Mouse (Mus musculus): ENCODE data around the gene Rbm15. TPM values are rescaled to one million over a fixed set of nuclear protein-coding genes. Genes with fewer than 3 reads are reported as not detected.

The Rbm15 gene
- polyA plus RNA-seq, 1 experiment from 2014 or later, result 15.4 TPM

DNA sequence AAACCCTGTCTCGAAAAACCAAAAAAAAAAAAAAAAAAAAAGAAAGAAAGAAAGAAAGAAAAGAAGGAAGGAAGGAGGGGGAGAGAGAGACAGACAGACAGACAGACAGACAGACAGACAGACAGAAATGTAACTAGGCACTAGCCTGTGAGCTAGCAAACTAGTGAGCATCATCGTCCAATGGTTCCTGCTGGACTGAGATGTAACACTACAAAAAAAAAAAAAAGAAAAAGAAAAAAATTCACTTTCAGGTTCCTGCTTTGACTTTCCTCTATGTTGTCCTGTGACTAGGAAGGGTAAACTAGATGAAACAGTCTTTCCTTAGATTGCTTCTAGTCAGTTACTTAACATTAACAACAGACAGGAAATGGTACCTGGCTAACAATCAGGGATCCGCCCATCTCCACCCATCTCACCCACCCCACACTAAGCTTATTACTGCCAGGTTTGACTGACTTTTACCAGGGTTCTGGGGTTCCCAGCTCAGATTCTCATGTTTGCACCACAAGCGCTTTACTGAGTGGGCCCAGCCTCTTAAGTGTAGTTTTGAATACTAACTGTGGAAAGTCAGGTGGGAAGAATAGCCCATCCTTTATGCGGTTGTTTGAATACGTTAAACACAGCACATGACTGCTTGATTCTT is 22.3 kb upstream of the Rbm15 start:
- no peaks in the 10 kb centered on the region for H3K36me3 ChIP-seq (ENCODE audit: poor library complexity, severe bottlenecking)
- 90% methylated on average over 5 of the region's 6 CpGs for WGBS
- H3K4me2 ChIP-seq, result no peak overlapping the region
- no peak overlapping the region for H3K27ac ChIP-seq
- no peak overlapping the region for H3K9ac ChIP-seq
- H3K4me1 ChIP-seq, result 0 out of 2 replicates have a peak, but pooled peaks cover 7% of the 10 kb centered on the region
- peaks cover 21% of the 10 kb centered on the region for H3K27me3 ChIP-seq
- H3K9me3 ChIP-seq (replicated peaks), result no peaks in the 10 kb centered on the region
- H3K4me3 ChIP-seq, result no peak overlapping the region
- ATAC-seq, result no peak

DNA sequence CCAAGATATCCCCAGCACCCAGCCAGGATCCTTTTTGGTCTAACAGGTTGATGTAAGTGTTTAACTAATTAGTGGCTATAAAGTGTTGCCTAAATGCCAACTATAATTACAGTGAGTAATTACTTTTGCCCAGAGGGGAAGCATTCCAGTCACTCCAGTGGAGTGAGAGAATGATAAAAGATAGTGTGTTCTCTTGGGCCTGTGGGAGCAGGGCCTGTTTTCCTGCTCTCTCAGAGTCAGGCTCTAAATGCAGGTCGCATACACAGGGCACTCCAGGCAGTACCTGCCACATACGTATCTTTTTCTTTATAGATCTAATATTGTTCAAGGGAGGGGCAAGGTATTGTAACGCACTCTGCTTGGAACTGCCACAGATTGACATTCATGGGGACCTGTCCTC is 18.2 kb upstream of the Rbm15 start:
- Histone ChIP-seq H3K4me3 (no peak overlapping the region), H3K9me3 (replicated peaks) (no peaks in the 10 kb centered on the region), H3K4me1 (no peaks in the 10 kb centered on the region), H3K27ac (no peak overlapping the region), H3K9ac (no peak overlapping the region), H3K27me3 (peaks cover 22% of the 10 kb centered on the region), H3K4me2 (no peak overlapping the region), H3K36me3 (ENCODE audit: poor library complexity, severe bottlenecking) (no peaks in the 10 kb centered on the region)
- no peak for ATAC-seq
- WGBS, result 70% methylated on average over 3 of the region's 3 CpGs

DNA sequence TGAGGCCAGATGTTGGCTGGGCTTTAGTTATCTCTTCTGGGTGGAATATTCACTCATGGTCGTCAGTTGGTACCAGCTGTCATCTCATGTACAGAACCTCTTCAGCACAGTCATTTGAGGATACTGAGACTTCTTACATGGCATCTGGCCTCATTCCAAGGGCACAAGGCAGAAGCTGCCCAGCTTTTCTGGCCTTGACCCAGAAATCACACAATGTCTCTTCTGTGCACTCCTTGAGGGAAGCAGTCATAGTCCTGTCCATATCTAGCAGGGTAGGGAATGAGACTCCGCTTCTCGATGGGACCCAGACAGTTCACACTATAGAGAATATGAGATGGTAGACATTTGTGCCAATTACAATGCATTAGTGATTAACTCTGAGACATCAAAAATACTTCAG is 15.5 kb upstream of the Rbm15 start:
- no peak overlapping the region for H3K4me2 ChIP-seq
- peaks cover 13% of the 10 kb centered on the region; the same call in 1 of the 2 replicates for H3K27me3 ChIP-seq
- H3K4me1 ChIP-seq, result peaks cover 7% of the 10 kb centered on the region; the same call in 1 of the 2 replicates
- no peak for ATAC-seq
- no peaks in the 10 kb centered on the region for H3K9me3 ChIP-seq (replicated peaks)
- H3K4me3 ChIP-seq, result no peak overlapping the region
- WGBS, result 79% methylated on average over 3 of the region's 3 CpGs
- no peak overlapping the region for H3K27ac ChIP-seq
- H3K9ac ChIP-seq, result no peak overlapping the region
- H3K36me3 ChIP-seq (ENCODE audit: poor library complexity, severe bottlenecking), result no peaks in the 10 kb centered on the region

DNA sequence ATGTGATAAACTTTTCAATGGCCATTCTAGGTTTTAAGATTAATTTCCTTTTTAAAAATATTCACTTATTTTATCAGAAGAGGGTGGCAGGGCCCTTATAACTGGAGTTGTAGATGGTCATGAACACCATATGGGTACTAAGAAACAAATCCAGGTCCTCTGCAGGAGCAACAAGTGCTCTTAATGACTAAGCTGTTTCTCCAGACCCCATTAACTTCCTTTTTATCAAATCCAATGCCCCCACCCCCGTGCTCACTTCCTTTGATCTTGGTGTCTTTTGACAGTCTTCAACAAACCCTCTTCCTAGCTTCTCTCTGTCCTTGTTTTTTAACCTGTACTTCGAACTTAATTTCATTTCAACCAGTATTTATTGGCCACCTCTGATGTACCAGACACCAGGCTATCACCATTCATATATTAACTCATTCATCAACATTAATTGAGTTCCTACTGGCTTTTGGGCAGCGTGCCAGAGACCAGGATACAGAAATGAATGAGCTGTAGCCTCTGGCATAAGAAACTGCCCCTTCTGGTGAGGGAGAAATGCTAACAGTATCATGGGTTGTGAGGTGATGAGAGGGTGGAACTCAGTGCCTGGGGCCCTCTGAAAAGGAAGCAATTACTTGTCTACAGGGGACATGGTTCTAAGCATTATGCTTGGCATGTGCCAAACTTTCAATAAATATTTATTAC is 11.7 kb upstream of the Rbm15 start:
- 32% methylated on average over 3 of the region's 3 CpGs for WGBS

DNA sequence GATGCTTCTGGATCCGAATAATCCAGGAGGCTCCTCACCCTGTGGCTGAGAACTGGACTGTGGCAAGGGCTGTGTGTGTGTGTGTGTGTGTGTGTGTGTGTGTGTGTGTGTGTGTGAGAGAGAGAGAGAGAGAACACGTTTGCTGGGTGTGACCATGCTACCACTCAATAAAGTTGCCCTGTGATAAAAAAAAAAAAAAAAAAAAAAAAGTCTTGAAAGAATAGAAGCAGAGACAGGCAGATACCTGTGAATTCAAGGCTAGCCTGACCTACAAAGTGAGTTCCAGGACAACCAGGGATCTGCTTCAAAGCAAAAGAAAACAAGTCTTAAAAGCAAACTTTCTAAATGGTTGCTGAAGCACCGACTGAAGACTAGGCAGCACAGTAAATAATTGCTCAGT is 10.5 kb upstream of the Rbm15 start:
- Histone ChIP-seq H3K4me3 (no peak overlapping the region), H3K4me1 (peaks cover 7% of the 10 kb centered on the region; the same call in 1 of the 2 replicates), H3K36me3 (ENCODE audit: poor library complexity, severe bottlenecking) (no peaks in the 10 kb centered on the region), H3K27me3 (peaks cover 7% of the 10 kb centered on the region; the same call in 1 of the 2 replicates), H3K4me2 (no peak overlapping the region), H3K27ac (no peak overlapping the region), H3K9ac (no peak overlapping the region), H3K9me3 (replicated peaks) (no peaks in the 10 kb centered on the region)
- WGBS, result 51% methylated on average over 3 of the region's 3 CpGs
- ATAC-seq, result no peak

More for the DNA sequence above, 11.7 kb upstream of the Rbm15 start:
- Histone ChIP-seq H3K9me3 (replicated peaks) (no peaks in the 10 kb centered on the region), H3K36me3 (ENCODE audit: poor library complexity, severe bottlenecking) (no peaks in the 10 kb centered on the region), H3K9ac (no peak overlapping the region), H3K4me3 (no peak overlapping the region), H3K27me3 (peaks cover 8% of the 10 kb centered on the region; the same call in 1 of the 2 replicates), H3K4me1 (peaks cover 7% of the 10 kb centered on the region; the same call in 1 of the 2 replicates), H3K27ac (no peak overlapping the region), H3K4me2 (no peak overlapping the region)
- ATAC-seq, result no peak

DNA sequence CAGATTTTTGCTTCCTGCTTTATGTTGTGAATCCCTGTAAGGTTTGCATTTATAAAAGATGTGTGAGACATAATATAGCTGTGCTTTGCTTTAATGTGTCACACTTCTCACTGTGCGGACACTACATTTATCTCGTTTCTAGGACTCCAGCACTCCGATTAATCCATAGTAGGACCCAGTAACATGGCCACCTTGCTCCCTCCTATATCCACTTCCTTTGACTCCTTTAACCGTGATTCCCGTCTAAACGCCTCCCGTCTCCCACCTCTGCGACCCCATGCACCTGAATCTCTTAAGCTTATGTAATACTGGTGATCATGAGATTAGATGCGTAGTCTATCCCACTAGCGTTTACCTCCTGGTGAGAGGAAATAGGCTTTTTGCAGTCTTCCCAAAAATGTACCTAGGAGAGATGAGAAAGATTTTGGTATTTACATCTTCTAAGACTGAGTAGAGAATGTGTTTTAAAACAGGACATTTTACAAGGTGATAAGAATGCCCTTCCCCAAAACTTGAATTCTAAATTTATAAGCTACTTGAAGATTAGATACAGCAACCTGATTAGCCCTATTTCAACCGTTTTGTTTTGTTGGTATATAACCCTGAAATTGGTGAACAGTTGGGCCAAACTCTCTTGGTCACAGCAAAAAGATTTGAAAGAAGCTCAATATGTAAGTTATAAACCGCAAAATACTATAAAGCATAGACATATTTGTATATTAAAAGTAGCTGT is 895 bp upstream of the Rbm15 start:
- H3K36me3 ChIP-seq (ENCODE audit: poor library complexity, severe bottlenecking), result peaks cover 15% of the 10 kb centered on the region
- peak overlapping the region; percentile 87 for H3K9ac ChIP-seq
- no peak for ATAC-seq
- no peaks in the 10 kb centered on the region for H3K9me3 ChIP-seq (replicated peaks)
- WGBS, result 10% methylated on average over 12 of the region's 12 CpGs
- H3K4me1 ChIP-seq, result peaks cover 27% of the 10 kb centered on the region
- peak overlapping the region; percentile 95 for H3K27ac ChIP-seq
- peak overlapping the region; percentile 76 for H3K4me2 ChIP-seq
- H3K27me3 ChIP-seq, result no peaks in the 10 kb centered on the region
- peak overlapping the region; percentile 98 for H3K4me3 ChIP-seq

DNA sequence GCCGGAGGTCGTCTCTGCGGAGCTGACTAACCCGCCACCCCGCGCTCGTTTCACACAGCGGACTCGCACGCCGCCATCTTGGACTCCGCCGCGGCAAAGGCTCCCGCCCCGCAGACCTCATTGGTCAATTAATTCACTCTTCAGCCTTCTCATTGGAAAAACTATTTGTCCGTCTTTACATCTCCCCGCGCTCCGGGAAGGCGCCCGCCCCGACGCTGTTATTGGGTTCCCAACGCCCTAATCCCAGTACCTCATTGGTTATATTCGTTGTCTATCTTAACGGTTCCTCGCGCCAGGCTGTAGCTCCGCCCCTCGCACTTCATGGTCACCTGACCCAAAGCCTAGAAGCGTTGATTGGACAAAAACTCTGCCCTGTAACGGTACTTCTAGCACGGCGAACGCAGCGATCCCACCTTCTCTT is 503 bp downstream of the Rbm15 start:
- Histone ChIP-seq H3K27ac (peak overlapping the region; percentile 95), H3K9ac (peak overlapping the region; percentile 93), H3K9me3 (replicated peaks) (no peaks in the 10 kb centered on the region), H3K4me1 (peaks cover 37% of the 10 kb centered on the region), H3K4me2 (peak overlapping the region; percentile 98), H3K27me3 (no peaks in the 10 kb centered on the region), H3K4me3 (peak overlapping the region; percentile 98), H3K36me3 (ENCODE audit: poor library complexity, severe bottlenecking) (peaks cover 16% of the 10 kb centered on the region)
- WGBS, result under 1% methylated on average over 37 of the region's 37 CpGs
- ATAC-seq, result peak; percentile 98

DNA sequence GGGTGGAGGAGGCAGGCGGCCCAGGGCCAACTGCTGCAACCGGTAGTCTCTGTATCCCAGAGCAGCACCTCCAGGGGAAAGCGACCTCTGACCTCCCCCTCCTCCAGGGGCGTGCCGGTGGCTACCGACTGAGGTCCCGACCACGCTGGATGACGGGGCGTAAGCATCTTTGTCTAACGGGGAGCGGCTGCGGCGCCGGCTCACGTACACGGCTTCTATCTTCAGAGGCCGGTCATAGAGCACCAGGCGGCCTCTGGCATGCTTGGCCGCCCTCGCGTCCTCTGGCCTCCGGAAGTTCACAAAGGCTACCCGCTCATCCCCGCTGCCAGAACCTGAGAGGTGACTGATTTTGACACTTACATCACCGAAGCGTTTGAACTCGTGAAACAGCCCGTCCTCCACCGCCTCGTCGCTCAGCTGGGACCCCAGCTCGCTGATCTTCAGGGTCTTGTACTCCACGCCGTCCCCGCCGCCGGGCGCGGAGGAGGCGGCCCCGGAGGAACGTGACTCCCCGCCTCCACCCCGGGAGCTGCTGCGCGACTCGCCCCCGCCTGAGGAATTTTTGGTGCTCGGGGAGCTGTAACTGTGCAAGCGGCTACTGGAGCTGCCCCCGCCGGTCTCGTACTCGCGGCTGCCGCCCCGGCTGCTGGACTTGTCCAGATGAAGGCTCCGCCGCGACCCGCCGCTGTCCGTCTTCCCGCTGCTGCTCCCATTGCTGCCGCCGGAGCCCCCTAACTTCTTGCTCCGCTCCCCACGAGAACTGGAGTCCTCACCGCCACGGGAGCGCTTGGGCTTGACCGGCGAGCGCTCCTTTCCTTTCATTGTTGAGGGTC is 1.1 kb downstream of the Rbm15 start:
- peak overlapping the region; percentile 98 for H3K4me3 ChIP-seq
- peak overlapping the region; percentile 98 for H3K4me2 ChIP-seq
- H3K36me3 ChIP-seq (ENCODE audit: poor library complexity, severe bottlenecking), result peaks cover 19% of the 10 kb centered on the region
- peak; percentile 9 for ATAC-seq
- H3K27me3 ChIP-seq, result no peaks in the 10 kb centered on the region
- no peaks in the 10 kb centered on the region for H3K9me3 ChIP-seq (replicated peaks)
- H3K27ac ChIP-seq, result peak overlapping the region; percentile 92
- peaks cover 37% of the 10 kb centered on the region for H3K4me1 ChIP-seq
- peak overlapping the region; percentile 93 for H3K9ac ChIP-seq
- WGBS, result under 1% methylated on average over 75 of the region's 75 CpGs

DNA sequence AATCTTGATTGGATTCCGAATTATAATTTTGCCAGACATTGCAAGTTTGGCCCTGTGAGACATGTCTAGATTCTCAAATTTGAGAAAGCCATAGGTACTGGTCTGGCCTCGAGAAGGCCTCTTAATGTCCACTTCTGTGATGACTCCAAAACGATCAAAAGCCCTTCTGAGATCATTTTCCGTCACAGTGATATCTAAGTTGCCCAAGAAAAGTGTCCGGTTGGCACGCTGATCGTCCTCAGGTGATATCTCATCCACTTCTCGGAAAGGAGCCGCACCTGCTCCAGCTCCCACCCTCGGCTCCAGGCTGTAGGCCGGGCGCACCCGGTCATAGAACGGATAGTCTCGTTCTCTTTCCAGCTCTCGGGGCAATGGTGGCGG is 1.7 kb downstream of the Rbm15 start:
- ATAC-seq, result no peak
- H3K9ac ChIP-seq, result peak overlapping the region; percentile 93
- H3K4me3 ChIP-seq, result peak overlapping the region; percentile 98
- WGBS, result 20% methylated on average over 17 of the region's 17 CpGs
- no peaks in the 10 kb centered on the region for H3K27me3 ChIP-seq
- peak overlapping the region; percentile 92; the same call in 1 of the 2 replicates for H3K27ac ChIP-seq
- H3K4me2 ChIP-seq, result peak overlapping the region; percentile 98
- peaks cover 39% of the 10 kb centered on the region for H3K4me1 ChIP-seq
- H3K9me3 ChIP-seq (replicated peaks), result no peaks in the 10 kb centered on the region
- peaks cover 19% of the 10 kb centered on the region for H3K36me3 ChIP-seq (ENCODE audit: poor library complexity, severe bottlenecking)

DNA sequence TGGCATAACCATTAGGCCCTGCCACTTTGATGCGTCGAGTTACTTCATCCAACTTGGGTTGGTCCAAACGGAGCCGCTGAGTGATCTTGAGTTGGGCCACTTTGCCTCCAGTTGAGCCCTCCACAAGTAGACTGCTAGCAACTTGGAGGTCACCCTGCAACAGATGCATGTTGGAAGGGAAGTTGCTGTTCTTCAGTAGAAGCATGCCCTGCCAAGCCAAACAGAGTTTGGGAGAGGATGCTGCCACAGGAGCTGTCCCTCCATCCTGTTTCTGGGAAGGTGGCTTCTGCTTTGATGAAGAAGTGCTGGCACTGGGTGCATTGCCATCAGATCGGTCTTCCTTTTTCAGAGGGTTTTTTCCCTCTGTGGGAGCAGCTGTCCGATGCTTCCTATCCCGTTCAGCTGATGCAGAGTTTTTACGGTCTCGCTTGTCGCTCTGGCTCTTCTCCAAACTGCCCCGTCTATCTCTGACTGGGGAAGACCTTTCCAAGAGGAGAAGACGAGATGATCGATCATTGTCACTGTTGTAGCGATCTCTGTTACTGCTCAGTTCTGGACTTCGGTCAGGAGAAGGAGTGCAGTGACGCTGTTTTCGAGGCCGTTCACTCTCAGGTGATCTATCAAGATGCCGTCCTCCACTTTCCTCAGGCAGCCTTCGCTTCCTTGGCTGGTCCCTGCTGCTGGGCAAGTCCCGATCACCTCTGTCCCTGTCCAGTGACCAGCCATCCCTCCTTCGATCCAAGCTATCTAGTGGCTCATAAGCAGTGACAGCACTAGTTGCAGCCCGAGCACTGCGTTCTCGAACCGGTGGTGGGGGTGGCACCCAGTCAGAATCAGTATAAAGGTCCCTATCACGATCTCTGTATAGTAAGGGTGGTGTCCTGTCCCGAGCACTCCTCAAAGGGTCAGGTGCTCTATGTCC is 2.7 kb downstream of the Rbm15 start:
- H3K36me3 ChIP-seq (ENCODE audit: poor library complexity, severe bottlenecking), result peaks cover 22% of the 10 kb centered on the region
- 86% methylated on average over 28 of the region's 28 CpGs for WGBS
- no peaks in the 10 kb centered on the region for H3K9me3 ChIP-seq (replicated peaks)
- peak overlapping the region; percentile 93 for H3K9ac ChIP-seq
- H3K4me3 ChIP-seq, result peak overlapping the region; percentile 98
- no peak overlapping the region for H3K27ac ChIP-seq
- H3K4me1 ChIP-seq, result peaks cover 45% of the 10 kb centered on the region
- peak overlapping the region; percentile 98 for H3K4me2 ChIP-seq
- no peak for ATAC-seq
- H3K27me3 ChIP-seq, result no peaks in the 10 kb centered on the region

DNA sequence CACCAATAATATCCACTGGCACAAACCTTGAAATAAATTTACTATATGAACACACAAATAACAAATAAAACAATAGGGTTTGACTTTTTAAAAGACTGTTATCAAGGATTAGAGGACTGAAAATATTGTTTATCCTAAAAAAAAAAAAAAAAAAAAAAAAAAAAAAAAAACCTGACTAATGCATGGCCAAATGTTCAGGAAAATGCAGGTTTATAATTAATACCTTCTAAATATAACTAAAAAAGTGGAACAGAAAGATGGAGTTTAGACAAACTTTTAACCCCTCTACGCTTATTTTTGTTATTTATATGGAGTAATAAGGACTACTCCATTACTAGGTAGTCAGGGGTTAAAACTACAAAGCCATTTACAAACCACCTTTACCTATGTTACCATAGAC is 7.0 kb downstream of the Rbm15 start:
- WGBS, result 90% methylated on average over 1 of the region's 1 CpGs
- no peak overlapping the region for H3K4me3 ChIP-seq
- H3K4me2 ChIP-seq, result no peak overlapping the region
- peaks cover 72% of the 10 kb centered on the region for H3K4me1 ChIP-seq
- H3K27me3 ChIP-seq, result no peaks in the 10 kb centered on the region
- peaks cover 45% of the 10 kb centered on the region for H3K36me3 ChIP-seq (ENCODE audit: poor library complexity, severe bottlenecking)
- ATAC-seq, result no peak
- no peaks in the 10 kb centered on the region for H3K9me3 ChIP-seq (replicated peaks)
- H3K27ac ChIP-seq, result no peak overlapping the region
- no peak overlapping the region for H3K9ac ChIP-seq
